Mouse (Mus musculus) splenic B cell, adult 2 months (primary cell): ENCODE data around the gene Stn1.

Experiments used
- DNase-seq: peaks from one replicate; pipeline ENCODE4 v3.0.0-alpha.2; 2011; ENCODE audit warnings: low read depth, low spot score
- H3K27me3 ChIP-seq: 2 replicates; pipeline ENCODE4 v1.6.1; 2012; ENCODE audit warnings: mild to moderate bottlenecking, low read length, moderate library complexity, mixed read lengths; ENCODE audit not compliant: control insufficient read depth, poor library complexity, insufficient read depth, severe bottlenecking
- H3K36me3 ChIP-seq: 2 replicates; pipeline ENCODE4 v1.6.1; 2012; ENCODE audit warnings: mild to moderate bottlenecking, low read length, moderate library complexity, mixed read lengths; ENCODE audit not compliant: control insufficient read depth, poor library complexity, insufficient read depth, severe bottlenecking

The Stn1 gene

GRCm38 (mm10) chr19:47508771-47509281 lies 28.5 kb downstream of the Stn1 start:
- Histone ChIP-seq H3K36me3 (no peaks in the 10 kb centered on the region), H3K27me3 (no peaks in the 10 kb centered on the region)
- DNase-seq: peak; percentile 23

DNA sequence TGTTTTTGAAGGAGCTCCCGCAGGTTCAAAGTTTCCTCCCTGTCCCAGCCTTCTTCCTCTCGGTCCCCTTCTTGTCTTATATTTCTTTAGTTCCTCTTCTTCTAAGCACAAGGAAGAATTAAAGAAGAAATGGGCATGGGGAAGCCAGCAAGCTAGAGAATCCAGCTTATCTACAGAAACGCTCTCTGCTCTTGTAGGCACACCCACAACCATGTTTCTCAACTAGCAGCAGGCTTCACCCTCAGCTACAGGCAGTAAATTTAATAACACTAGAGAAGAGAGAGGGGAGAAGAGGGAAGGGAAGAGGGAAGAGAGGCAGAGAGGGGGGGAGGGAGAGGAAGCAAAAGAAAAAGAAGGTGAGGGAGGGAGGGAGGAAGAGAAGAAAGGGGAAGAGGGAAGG lies 29.1 kb downstream of the Stn1 start:
- H3K36me3 ChIP-seq: no peaks in the 10 kb centered on the region
- no peaks in the 10 kb centered on the region for H3K27me3 ChIP-seq
- DNase-seq: peak; percentile 11

- peak; percentile 76 for DNase-seq
- Histone ChIP-seq H3K36me3 (no peaks in the 10 kb centered on the region), H3K27me3 (no peaks in the 10 kb centered on the region)
Measured at GRCm38 (mm10) chr19:47507128-47508121, 29.9 kb downstream of the Stn1 start.

- Histone ChIP-seq H3K27me3 (no peaks in the 10 kb centered on the region), H3K36me3 (no peaks in the 10 kb centered on the region; the same call in 1 of the 2 replicates)
- peak; percentile 78 for DNase-seq
Measured at GRCm38 (mm10) chr19:47503625-47504024, 33.7 kb downstream of the Stn1 start.

DNA sequence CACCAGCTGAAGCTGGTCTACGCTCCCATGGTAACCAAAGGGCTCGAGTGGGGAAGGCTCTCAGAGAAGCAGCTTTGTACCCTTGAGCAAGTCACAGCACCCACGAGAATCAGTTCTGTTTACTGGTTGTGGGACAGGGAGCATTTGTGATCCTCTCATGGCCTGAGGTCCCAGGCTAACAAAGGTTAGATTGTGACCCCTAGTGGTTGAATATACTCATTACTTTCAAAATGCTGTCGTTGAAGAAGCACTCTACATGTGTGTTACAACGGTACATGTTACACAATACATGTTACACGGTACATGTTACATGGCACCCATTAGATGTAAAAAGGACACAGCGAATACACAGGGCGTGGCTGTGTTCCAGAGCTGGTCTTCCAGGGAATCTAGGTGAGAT lies 34.7 kb downstream of the Stn1 start:
- H3K36me3 ChIP-seq: no peaks in the 10 kb centered on the region; the same call in 1 of the 2 replicates
- DNase-seq: peak; percentile 71
- no peaks in the 10 kb centered on the region for H3K27me3 ChIP-seq

GRCm38 (mm10) chr19:47500389-47501011 lies 36.8 kb downstream of the Stn1 start:
- Histone ChIP-seq H3K27me3 (no peaks in the 10 kb centered on the region), H3K36me3 (no peaks in the 10 kb centered on the region; the same call in 1 of the 2 replicates)
- no peak for DNase-seq

DNA sequence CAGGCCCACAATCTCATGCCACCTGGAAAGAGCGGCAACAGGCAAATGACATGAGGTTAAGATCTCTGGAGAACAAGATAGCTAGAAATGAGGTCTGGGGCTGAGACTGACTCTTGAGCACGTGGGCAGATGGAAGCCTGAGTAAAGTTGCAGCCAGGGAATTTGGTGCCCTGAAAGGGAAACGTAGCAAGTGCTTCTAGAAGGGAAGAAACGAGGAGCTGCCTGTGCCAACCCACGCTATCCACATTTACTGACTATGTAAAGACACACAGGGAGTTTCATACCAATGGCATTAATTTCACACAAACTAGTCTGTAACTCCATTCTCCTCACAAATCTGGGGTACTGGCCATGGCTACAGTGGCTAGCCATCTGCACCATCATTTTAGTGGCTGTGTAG lies 37.5 kb downstream of the Stn1 start:
- DNase-seq: no peak
- H3K27me3 ChIP-seq: no peaks in the 10 kb centered on the region
- no peaks in the 10 kb centered on the region; the same call in 1 of the 2 replicates for H3K36me3 ChIP-seq

DNA sequence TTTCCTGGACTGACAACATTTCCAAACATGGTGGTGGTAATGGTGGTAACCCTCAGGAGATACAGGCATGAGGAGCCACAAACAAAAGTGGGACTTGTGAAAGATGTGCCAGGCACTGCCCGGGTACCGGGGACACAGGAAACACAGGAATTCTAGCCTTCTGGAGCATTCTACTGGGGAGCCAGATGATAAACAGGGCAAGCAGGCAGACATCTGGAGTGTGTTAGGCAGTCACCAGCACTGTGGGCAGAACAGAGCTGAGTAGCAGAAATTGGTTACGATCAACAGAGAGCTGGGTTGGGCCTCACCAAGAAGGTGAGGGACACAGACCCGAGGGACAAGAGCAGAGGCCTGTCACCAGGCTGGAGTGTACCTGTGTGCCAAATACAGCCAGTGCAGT lies 38.4 kb downstream of the Stn1 start:
- no peak for DNase-seq
- H3K36me3 ChIP-seq: no peaks in the 10 kb centered on the region; the same call in 1 of the 2 replicates
- H3K27me3 ChIP-seq: no peaks in the 10 kb centered on the region

DNA sequence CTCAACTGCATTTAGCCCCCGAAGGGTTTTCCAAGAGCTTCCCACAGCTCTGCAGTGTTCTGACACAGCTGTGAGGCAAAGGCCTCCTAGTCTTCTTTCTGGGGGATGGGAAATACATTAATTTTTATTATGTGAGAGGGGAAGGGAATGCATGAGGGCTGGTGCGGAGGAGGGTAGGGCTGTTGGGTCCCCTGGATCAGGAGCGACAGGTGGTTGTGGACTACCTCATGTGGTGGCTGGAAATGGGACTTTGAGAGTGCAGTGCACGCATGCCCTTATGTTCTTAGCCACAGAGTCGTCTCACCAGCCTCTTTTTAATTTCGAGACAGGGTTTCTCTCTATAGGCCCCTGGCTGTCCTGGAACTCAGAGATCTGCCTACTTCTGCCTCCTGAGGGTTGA lies 39.6 kb downstream of the Stn1 start:
- Histone ChIP-seq H3K36me3 (no peaks in the 10 kb centered on the region; the same call in 1 of the 2 replicates), H3K27me3 (no peaks in the 10 kb centered on the region)
- DNase-seq: no peak

GRCm38 (mm10) chr19:47497313-47497712 lies 40.0 kb downstream of the Stn1 start:
- Histone ChIP-seq H3K27me3 (no peaks in the 10 kb centered on the region), H3K36me3 (no peaks in the 10 kb centered on the region; the same call in 1 of the 2 replicates)
- DNase-seq: no peak

DNA sequence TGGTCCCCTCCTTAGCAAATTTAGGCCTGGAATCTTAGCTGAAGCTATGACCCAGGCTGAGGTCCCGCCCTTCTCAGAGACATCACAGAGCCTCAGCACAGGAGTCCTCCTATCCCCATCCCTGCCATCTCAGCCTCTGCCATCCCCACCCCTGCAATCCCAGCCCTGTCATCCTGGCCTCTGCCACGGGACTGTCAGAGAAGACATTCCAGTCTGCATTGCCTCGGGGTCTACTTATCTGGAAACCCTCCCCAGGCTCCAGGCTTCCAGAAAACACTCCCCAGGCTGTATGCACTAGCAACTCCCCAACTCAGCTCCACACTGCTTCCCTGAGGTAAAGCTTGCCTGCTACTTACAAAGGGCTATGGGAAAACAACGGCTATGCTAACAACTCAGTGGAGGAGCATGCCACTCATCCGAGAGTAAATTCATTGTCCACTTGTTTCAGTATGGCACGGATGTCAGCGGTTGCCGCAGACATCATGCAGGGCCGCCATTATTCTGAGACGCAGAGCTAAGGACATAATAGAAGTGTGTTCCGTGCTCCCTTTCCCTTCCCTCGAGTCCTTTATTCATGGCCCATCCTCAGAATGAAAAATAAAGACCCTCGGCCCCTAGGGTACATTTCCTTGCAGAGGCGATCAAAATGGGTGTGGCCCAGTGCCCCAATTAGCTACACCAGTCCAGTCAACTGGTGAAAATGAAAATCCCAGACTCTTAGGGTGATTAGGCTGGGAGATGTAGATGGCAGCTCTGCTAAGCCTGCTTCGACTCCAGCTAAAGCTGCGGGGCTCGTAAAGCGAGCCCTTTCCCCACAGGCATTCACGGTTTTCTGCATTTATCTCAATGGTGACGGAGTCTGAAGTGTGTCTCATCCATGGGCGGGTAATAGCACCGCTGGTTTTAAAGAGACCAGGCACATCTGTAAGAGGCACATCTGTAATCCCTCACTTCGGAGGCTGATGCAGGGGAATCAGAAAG lies 44.0 kb downstream of the Stn1 start:
- no peaks in the 10 kb centered on the region for H3K27me3 ChIP-seq
- H3K36me3 ChIP-seq: no peaks in the 10 kb centered on the region
- DNase-seq: no peak

DNA sequence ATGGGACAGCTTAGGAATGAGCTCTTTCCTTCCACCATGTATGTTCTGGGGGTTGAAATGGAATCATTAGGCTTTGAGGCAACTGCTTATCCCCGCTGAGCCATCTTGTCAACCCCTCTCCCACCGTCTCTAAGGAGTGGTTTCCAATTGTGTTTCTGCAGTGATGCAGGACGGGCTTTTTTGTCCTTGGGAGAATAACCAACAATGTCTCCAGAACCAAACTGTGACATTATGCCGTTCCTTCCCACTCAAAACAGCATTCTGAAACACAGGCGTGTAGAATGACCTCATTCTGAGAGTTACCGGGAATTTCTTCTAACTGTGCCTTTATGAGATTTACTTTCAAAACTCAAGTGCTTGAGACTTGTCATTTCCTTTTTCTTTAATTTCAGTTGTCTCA lies 44.9 kb downstream of the Stn1 start:
- Histone ChIP-seq H3K27me3 (no peaks in the 10 kb centered on the region), H3K36me3 (no peaks in the 10 kb centered on the region)
- DNase-seq: no peak

DNA sequence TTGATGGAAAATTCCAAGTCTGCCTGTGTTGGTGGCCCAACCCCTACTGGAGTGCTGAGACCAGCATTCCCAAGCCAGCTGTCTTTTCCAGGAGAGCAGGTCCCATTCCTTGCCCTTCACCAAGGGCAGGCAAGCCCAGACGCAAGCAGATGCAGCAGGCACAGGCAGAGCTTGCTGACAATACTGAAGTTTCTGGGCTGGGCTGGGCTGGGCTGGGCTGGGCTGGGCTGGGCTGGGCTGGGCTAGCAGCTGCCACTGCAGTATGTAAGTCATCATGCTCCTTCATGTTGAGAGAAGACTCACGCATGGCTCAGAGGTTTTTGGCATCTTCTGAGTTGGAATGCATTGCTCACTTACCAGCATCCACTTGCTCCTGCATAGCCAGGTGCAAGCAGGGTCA lies 45.5 kb downstream of the Stn1 start:
- Histone ChIP-seq H3K36me3 (no peaks in the 10 kb centered on the region), H3K27me3 (no peaks in the 10 kb centered on the region)
- no peak for DNase-seq

DNA sequence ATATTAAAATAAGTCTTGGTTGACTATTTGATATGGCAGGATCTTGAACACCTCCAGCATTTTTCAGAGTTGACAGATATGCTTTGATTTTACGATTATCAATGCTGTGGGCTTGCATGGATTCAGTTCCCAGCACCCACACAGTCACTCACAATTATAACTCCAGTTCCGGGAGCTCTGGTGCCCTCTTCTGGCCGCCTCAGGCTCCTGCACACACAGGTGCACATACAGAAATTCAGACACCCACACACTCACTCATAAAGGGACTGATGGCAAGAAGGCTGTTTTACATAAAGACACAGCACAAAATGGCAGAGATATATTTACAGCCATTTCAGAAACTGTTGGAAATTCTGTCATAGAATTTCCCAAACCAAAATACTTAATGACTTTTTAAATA lies 48.1 kb downstream of the Stn1 start:
- H3K27me3 ChIP-seq: no peaks in the 10 kb centered on the region
- H3K36me3 ChIP-seq: no peaks in the 10 kb centered on the region
- DNase-seq: peak; percentile 32
